Mouse (Mus musculus) testis, adult 2 months (tissue): Measurements from ENCODE around the gene Heatr4.

Source experiments
- CTCF ChIP-seq: fragments of 200-500 bp; IDR thresholded peaks from 2 replicates; pipeline ENCODE4 v1.5.1; 2012; ENCODE audit warnings: low read depth, mild to moderate bottlenecking, inconsistent platforms, low read length, moderate library complexity; ENCODE audit not compliant: control insufficient read depth, insufficient read depth, insufficient replicate concordance
- POLR2A ChIP-seq: fragments of 200-500 bp; IDR thresholded peaks from 2 replicates; pipeline ENCODE4 v1.6.1; 2012; ENCODE audit warnings: low read depth, mild to moderate bottlenecking, inconsistent platforms, low read length, moderate library complexity; ENCODE audit not compliant: control insufficient read depth

- TF ChIP-seq CTCF: no peak
- no peak for TF ChIP-seq POLR2A
These were observed 4.7 kb upstream of the Heatr4 start for GRCm38 (mm10) chr12:83989378-83989777.
